Mouse (Mus musculus): ENCODE results near the gene Ube2d3.
"Not testable (repeated sequence)": the region's sequence is repeated elsewhere in the genome, so short reads cannot be mapped to it uniquely, and the experiment has no call there.

Ube2d3 gene

GRCm38 (mm10) chr3:135438531-135438912, 573 bp downstream of the Ube2d3 start:
- peak; percentile 87 for DNase-seq (ENCODE audit: low spot score)

DNA sequence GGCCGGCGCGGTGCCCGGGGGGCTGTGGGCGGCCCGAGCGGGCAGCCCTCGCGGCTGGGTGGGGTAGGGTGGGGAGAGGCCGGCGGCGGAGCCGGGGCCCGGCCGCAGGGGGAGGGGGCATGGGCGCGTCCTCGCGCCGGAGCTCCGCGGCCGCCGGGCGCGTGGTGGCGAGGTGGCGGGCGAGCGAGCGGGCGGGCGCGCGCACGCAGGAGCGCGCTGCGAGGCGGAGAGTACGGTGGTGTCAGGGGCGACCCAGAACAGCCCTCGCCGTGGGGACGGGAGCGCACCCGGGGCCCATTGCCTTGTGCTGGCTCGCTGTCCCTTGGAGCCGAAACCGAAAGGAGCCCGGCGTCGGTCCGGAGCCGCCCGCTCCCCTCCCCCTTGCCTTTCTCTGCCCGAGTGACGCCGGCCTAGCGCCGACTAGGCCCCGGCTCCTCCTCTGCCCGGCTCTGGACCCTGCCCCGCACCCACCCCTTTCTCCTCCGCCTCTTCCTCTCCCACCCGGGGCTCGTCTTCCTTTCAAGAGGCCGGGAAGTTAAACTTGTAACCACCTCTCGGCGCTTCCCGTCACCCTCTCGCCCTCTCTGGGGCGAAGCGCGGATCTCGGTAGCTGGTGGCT, 1.1 kb downstream of the Ube2d3 start:
- peak; percentile 35 for DNase-seq (ENCODE audit: low spot score)

GRCm38 (mm10) chr3:135439651-135440050, 1.7 kb downstream of the Ube2d3 start:
- DNase-seq (ENCODE audit: low spot score), result no peak

- no peak for DNase-seq (ENCODE audit: low spot score)
Observed at GRCm38 (mm10) chr3:135440221-135440620, 2.3 kb downstream of the Ube2d3 start.

DNA sequence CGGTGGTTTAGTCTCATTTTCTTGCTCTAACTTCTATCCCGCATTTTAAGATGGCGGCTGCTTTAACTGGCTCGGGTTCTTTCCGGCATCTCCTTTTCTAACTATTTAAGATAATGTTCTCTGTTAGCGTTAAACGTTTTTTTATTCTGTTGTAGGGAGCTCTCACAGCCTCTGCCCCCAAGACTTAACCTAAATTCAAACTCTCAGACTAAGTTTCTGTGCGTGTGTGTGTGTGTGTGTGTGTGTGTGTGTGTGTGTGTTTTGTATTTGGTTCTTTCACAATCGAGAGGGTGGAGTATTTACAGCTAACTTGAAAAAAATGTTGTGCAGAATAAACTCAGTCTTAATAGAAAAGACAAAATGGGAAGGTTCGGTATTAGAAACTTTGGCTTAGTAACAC, 2.7 kb downstream of the Ube2d3 start:
- DNase-seq (ENCODE audit: low spot score), result no peak

DNA sequence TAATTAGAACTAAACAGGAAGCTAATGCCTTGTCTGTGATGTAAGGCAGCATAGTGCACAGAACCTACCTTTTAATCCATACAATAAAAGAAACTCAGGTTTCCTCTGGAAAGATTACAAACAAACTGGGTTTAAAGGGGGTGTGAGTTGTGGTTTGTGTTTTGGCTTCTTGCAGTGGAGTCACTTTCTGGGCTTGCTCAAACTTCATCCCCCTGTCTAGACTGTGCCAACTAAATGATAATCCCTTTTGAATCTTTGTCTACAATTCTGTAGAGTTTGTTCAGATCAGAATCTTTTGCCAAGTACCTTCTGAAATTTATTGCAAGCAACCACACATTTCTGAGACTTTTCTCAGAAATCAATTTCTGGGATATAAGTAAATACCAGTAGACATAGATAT, 7.0 kb downstream of the Ube2d3 start:
- no peak for DNase-seq (ENCODE audit: low spot score)

DNA sequence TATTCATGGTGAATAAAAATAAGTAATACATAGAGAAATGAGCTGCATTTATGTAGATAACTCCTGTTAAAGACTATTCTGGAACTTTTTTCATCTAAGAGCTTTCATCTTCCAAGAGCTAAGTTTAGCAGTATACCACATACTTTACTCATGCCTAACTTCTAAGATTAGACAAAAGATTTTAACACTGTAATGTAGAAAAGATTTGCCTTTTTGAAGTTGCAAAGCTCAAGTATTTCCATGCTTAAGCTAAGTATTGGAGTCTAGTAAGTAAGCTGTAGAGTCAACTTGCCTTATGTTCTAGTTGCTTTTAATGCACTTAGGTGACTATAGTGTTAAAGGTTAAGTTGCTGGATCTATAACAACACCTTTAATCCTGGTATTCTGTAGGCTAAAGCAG, 21.0 kb downstream of the Ube2d3 start:
- no peak for DNase-seq (ENCODE audit: low spot score)

DNA sequence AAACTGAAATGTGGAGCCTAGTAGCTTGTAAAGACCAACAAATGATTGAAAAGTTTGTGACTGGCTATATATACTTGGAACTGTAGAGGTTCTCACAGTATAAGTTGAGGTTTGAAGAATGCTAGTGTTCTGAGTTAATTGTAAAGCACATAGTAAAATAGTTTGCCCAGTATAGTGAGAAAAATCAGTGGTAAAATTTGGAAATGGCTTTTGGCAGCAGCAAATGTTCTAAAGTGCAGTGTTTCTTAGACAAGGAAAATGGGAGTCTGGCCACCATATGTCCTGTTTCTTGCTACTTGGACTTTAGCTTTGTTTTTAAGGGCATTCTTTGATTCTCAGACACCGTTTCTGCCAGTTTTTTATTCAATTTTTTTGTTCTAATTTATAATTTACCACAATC, 30.5 kb downstream of the Ube2d3 start:
- DNase-seq (ENCODE audit: low spot score), result no peak

GRCm38 (mm10) chr3:135469146-135469545, 31.2 kb downstream of the Ube2d3 start:
- no peak for DNase-seq (ENCODE audit: low spot score)

DNA sequence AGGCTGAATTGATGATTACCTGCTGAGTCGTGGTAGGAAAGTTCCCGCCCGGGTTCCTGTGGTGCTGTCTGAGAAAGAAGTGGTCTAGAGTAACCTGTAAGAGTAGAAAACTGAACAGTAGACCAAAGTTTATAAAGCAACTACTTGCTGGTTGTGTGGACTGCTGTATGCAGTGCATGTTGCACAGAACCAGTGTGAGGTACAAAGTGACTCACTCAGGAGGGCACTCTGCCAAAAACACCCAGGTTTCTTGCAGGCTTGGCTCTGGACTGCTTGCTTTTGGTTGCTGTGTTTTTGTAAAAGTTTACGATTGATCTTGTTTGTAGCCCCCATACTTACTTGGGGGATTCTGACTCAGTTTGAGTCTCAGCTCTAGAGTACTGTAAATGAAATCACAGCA, 32.0 kb downstream of the Ube2d3 start:
- peak; percentile 30 for DNase-seq (ENCODE audit: low spot score)

DNA sequence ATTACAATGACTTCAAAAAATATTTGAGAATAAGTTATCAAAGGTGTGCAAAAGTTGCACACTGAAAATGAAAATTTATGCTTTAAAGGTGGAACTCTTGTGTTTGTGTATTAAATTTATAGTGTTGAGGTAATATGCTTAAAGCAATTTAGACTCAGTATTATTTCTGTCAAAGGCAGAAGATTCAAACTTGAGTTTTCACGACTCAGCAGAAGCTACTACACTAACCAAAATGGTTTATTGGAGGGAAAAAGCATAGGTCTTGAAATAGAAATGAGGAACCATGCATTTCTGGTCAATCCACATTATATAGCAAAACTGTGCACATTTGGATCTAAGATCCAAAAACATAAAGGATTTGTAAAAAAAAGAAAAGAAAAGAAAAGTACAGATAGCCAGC, 32.9 kb downstream of the Ube2d3 start:
- DNase-seq (ENCODE audit: low spot score), result no peak

DNA sequence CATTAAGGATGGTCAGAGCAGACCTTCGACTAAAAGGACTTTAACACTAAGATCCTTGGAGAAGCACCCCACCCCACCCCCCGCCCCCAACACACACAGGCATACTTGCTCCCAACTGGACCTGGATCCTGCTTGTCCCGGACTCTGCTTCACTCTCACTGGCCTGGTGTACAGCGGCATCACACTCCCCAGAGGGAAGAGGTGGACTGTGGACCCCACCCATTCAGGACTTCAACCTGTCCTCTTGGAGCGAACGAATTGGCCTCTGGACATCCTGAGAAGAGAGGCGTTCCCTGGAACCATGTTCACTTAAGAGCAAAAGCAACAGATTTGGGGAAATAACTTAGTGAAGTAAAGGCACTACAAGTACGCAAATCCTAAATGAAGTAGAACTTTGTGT, 37.1 kb downstream of the Ube2d3 start:
- no peak for DNase-seq (ENCODE audit: low spot score)

GRCm38 (mm10) chr3:135476286-135476685, 38.3 kb downstream of the Ube2d3 start:
- no peak for DNase-seq (ENCODE audit: low spot score)

DNA sequence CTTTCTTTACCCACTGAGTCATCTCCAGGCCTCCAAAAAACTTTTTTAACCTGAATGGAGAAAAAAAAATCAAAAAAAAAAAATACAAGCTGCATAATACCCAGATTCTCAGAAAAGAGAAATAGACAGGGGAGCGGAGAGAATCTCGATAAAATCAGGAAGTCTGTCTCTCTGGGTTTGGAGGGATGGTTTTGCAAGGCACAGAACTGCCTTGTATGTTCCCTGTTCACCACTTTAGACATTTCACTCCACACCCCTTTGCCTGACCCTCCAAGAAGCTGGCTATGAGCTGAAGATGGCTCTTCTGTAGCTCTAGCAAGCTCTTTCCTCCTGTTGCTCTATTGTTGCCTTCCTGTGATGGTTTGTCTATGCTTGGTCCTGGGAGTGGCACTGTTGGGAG, 39.0 kb downstream of the Ube2d3 start:
- no peak for DNase-seq (ENCODE audit: low spot score)

GRCm38 (mm10) chr3:135479090-135479489, 41.1 kb downstream of the Ube2d3 start:
- not testable (repeated sequence) for DNase-seq (ENCODE audit: low spot score)

- no peak for DNase-seq (ENCODE audit: low spot score)
Observed at GRCm38 (mm10) chr3:135480767-135481166, 42.8 kb downstream of the Ube2d3 start.

DNA sequence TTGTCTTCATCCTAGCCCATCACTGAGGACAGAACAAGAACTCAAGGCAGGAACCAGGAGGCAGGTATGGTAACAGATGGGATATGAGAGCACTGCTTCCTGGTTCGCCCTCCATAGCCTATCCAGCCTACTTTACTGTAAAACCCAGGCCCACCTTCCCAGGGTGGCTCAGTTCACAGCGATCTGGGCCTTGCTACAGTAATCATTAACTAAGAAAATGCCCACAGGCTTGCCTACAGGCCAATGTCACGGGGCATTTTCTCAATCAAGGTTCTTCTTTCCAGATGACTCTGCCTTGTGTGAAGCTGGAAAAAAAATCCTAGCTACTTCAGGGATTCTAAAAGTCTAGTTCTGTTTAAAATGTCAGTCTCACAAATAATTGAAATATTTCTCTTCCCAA, 43.7 kb downstream of the Ube2d3 start:
- DNase-seq (ENCODE audit: low spot score), result no peak

- DNase-seq (ENCODE audit: low spot score), result not testable (repeated sequence)
Observed at GRCm38 (mm10) chr3:135484650-135485049, 46.7 kb downstream of the Ube2d3 start.

GRCm38 (mm10) chr3:135485128-135485899, 47.4 kb downstream of the Ube2d3 start, which contains the start of gene Manba:
Manba (plus strand) TSS chr3:135485611.
- DNase-seq (ENCODE audit: low spot score), result peak; percentile 11

DNA sequence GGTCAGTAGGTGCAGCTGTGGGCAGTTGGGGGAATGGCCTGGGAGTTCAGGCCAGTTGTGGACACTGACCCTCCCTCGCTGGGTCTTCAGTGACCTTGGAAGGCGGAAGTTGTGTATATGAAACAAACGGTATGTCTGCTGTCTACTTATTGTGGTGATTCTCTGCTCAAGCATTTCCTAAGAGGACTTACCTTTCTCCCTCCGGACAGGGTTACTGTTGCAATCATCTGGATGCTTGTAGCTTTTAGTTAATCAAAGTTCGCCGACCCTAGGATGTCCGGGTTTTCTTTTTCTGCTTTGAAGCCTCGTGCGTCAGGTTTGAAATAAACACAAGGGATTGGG, 47.9 kb downstream of the Ube2d3 start:
- no peak for DNase-seq (ENCODE audit: low spot score)

GRCm38 (mm10) chr3:135486351-135486750, 48.4 kb downstream of the Ube2d3 start:
- no peak for DNase-seq (ENCODE audit: low spot score)

GRCm38 (mm10) chr3:135487803-135488202, 49.9 kb downstream of the Ube2d3 start:
- DNase-seq (ENCODE audit: low spot score), result no peak

- no peak for DNase-seq (ENCODE audit: low spot score)
Observed at GRCm38 (mm10) chr3:135489865-135490520, 52.0 kb downstream of the Ube2d3 start.

All from urinary bladder, postnatal 10 days (tissue).